Mouse (Mus musculus) testis, postnatal 14 days (tissue): ENCODE results near the gene Rpsa.
A peak's percentile ranks its signal among the peaks of the same experiment; 100 is the strongest.

Source experiments
- DNase-seq: peaks from one replicate; pipeline ENCODE4 v3.0.0; 2021; ENCODE audit warnings: low spot score

Gene Rpsa

DNA sequence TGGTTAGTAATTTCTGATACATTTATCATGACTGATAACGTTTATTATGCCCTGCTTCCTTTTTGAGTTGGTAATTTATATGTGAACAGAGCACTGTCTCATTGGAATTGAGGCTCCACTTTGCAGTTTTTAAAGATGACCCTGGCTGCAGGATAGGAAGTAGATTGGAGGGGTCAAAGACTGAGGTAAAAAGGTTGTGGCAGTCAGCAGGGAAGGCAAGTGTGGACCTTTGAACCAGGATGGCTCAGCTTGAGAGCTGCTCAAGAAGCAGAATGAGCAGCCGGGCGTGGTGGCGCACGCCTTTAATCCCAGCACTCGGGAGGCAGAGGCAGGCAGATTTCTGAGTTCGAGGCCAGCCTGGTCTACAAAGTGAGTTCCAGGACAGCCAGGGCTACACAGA, 14.0 kb upstream of the Rpsa start:
- no peak for DNase-seq

- no peak for DNase-seq
Observed at GRCm38 (mm10) chr9:120114051-120114788, 13.3 kb upstream of the Rpsa start.

DNA sequence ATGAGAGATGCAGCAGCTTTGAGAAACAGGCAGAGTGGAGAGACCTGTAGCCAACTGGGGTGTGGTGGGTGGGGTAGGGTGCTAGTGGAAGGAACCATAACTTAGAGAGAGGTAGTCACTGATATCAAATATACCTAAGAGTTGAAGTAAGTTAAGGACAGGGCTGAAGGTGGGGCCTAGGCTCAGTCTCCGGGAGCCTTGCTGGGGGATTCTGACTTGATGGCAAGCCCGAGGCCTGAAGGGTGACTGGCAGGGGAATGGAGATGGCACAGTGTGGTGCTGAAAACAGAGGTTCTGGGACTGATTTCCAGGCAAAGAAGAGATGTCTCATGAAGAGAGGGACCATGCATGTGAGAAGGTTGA, 12.7 kb upstream of the Rpsa start:
- DNase-seq = no peak

GRCm38 (mm10) chr9:120115580-120115979, 11.9 kb upstream of the Rpsa start:
- no peak for DNase-seq

DNA sequence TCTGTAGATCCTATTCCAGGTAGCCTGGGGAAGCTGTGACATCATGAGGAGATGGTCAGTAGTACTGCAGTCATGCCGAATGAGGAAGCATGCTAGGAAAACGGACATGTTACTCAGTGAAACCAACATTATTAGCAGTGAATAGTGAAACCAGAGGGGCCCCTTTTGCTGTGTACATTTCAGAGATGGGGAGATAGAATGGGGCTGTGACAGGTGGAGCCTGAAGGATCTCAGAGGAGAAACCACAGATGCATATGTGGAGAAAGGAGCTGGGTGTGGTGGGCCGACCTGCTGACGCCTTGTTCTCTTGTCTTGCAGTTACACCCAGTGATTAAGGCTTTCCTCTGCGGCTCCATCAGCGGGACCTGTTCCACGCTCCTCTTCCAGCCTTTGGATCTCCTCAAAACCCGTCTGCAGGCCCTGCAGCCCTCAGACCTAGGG, 11.3 kb upstream of the Rpsa start:
- no peak for DNase-seq

- DNase-seq = no peak
Observed at GRCm38 (mm10) chr9:120118212-120118611, 9.3 kb upstream of the Rpsa start.

DNA sequence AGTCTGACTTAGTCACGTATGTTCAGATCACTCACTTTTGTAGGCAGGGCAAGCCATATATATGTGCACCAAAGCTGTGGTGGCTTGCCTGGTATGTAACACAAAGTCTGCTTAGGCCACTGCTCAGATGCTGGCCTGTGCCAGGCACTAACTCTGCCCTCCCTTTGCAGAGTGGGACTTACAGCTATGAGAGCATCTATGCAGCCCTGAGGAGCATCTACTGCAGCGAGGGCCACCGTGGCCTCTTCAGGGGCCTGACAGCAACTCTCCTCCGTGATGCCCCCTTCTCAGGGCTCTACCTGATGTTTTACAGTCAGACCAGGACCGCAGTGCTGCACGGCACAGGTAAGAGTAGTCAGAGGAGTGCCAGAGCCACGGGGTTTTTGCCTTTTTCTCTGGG, 7.0 kb upstream of the Rpsa start:
- no peak for DNase-seq

GRCm38 (mm10) chr9:120126868-120127267, 621 bp upstream of the Rpsa start:
- no peak for DNase-seq

DNA sequence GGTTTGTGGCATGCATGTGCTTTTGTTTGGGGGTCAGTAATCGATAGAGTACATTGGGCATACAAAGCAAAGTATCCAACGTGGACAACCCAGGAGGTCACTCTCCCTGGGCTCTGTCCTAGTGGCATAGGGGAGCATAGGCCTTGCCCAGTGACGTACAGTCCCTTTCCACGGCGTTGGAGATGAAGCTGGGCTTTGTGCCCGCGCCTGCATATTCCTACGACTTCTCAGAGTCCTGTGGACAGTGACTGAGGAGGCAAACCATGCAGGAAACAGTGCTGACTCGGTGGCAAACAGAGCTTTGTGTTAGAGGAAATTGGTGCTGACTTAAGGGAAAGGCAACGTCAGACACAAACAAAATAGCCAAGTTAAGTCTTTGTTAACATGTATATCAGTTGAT, 1.8 kb downstream of the Rpsa start:
- no peak for DNase-seq

DNA sequence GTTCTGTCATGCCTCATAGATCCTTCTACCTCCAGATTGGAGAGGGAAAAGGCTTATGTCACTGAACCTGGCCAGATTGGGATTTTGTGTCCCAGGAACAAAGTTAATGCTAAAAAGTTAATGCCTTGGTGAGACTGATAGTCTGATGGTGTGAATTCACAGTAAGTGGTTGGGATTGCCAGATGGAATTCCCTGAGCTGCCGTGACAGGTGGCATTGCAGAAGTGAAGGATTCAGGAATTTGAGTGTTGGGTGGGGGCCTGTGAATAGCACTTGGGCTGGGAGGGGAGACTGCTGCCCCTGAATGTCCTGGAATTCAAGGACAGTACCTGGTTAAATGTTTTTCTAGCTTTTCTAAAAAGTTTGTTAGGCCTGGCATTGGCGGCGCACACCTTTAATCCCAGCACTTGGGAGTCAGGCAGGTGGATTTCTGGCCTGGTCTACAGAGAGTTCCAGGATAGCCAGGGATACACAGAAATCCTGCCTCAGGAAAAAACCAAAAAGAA, 4.3 kb downstream of the Rpsa start:
- DNase-seq = no peak

GRCm38 (mm10) chr9:120132980-120133754, 5.7 kb downstream of the Rpsa start:
- DNase-seq = no peak

DNA sequence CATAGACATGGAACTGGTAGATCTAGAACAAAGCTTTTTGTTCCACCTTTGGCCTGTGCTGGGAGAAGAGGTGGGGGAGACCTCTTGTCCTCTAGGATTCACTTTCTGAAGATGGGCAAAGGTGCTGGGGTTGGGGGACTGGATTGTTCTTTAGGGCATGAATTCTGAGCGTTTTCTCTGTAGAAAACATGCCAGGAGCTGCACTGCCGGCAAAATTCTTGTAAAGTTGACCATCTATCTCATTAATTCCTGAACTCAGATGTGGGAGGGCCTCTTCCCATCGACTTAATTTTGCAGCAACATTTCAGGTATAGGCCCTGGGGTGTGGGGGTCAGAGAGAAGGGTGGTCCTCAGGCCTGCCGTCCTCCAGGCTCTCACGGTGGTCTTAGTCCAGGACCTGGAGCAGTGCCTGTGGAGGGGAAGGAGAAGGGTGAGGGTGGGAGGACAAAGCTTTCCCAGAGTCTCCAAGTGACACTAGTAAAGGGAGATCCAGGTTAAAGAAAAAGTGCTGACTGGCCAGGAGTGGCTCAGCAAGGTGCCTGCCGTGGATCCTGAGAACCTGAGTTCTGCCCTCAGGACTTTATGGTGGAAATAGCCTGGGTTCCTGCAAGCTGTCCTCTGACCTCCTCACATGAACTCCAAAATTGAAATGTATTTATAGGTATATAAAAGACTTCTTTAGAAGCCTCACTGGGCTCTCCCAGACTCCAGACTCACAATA, 6.4 kb downstream of the Rpsa start:
- DNase-seq = no peak

GRCm38 (mm10) chr9:120134529-120135160, 7.2 kb downstream of the Rpsa start:
- no peak for DNase-seq

GRCm38 (mm10) chr9:120135454-120135853, 8.0 kb downstream of the Rpsa start:
- no peak for DNase-seq

GRCm38 (mm10) chr9:120140652-120141051, 13.2 kb downstream of the Rpsa start:
- peak; percentile 51 for DNase-seq

- DNase-seq = no peak
Observed at GRCm38 (mm10) chr9:120144474-120144873, 17.0 kb downstream of the Rpsa start.

DNA sequence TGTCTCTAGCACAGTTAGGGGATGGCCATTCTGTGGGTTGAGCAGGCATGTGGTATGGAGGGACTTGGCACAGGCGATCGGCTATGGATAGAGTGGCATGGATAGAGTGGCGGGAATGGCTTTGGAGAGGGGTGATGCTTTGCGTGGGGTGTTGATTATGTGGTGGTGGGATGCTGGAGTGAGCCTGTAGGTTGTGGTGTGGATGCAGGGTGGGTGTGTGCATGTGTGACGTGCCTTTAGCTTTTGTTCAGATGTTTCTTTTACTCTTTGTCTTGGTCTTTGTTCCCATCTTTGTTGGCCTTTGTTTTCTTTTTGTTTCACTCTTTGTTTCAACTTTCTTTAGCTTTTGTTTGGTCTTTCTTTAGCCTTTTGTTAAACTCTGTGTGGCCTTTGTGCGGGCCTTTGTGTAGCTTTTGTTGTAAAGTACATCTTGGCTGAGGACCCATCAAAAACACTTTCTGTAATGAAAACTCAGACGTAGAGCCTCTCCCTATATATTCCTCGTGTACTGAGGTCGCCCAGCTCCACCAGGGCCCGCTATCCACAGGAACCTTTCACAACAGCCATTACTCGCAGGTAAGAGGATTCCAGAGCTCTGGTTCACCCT, 21.8 kb downstream of the Rpsa start, which contains the start of gene Mobp:
Mobp (plus strand) TSS at position 486 of the 607 bp plus-strand sequence.
- DNase-seq = no peak

- DNase-seq = no peak
Observed at GRCm38 (mm10) chr9:120151152-120151551, 23.7 kb downstream of the Rpsa start.

GRCm38 (mm10) chr9:120151906-120152399, 24.5 kb downstream of the Rpsa start:
- DNase-seq = no peak

GRCm38 (mm10) chr9:120158047-120158446, 30.6 kb downstream of the Rpsa start:
- DNase-seq = no peak

- DNase-seq = peak; percentile 76
Observed at GRCm38 (mm10) chr9:120163862-120164261, 36.4 kb downstream of the Rpsa start.
